Mouse (Mus musculus): ENCODE data around the gene Cnksr1. TPM values are rescaled to one million over a fixed set of nuclear protein-coding genes. Genes with fewer than 3 reads are reported as not detected.

Cnksr1 gene
- polyA plus RNA-seq, 1 experiment, result 15.8 TPM

DNA sequence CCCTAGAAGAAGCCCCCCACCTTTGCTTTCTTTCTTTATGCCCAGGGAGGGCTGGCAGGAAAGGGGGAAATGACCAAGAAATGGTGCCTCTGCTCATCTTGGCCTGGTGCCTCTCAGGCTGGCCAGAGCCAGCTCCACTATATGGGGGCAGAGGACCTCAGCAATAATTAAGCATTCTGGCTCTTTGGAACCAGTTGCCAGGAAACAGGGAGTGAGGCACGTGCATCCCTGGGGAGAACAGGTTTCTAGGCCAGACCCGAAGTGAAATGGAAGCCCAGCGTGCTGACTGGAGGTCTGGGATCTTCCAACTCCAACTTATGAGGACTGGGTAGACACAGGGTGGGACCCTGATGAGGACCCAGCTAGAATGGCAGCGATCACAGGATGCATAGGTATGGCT lies 8.1 kb upstream of the Cnksr1 start:
- TF ChIP-seq CTCF (IDR thresholded peaks at IDR 0.05; ENCODE audit: insufficient read depth, low read length) (no peak), POLR2A (IDR thresholded peaks at IDR 0.05; ENCODE audit: borderline replicate concordance, extremely low read depth, low read depth, low read length) (no peak)
- H3K4me3 ChIP-seq (replicated peaks; ENCODE audit: extremely low read depth, low read depth, low read length), result no peak overlapping the region
- H3K4me1 ChIP-seq (ENCODE audit: control insufficient read depth, insufficient read depth, low read length), result peaks cover 14% of the 10 kb centered on the region
- no peak for DNase-seq
- 65% methylated on average over 4 of the region's 4 CpGs for WGBS

DNA sequence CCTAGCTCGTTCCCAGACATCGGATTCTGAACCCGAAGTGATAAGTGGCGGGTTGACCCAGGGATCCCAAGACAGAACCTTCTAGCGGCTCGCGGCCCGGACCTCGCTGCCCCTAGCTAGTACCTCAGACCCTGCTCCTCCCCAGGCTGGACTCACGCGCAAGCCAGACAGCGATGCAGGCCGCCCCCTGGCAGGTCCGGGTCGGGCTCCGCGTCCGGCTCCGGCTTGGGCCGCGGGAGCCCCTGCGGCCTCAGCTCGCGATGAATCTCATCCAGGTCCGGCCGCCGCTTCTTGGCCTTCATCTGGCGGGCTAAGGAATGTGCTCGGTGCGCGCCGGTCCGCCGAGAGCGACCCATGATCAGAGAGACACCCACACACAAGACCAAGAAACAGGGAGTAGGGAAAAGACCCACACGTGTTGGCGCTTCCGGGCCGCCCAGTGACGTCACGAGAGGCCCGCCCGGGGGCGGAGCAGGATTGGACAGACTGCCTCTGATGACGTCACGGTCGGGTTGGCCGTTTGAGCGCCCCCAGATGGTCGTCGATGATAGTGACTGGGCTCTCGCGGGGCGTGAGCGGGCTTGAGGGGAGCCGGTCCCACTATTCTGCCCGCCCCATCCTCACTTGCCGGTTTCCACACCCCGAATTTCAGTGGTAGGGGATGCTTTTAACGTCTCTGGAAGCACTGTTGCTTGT lies 7.1 kb upstream of the Cnksr1 start, which contains the start of gene Zfp593:
TSS of gene Zfp593 (minus strand) at position 445 of the 696 bp plus-strand sequence.
- Histone ChIP-seq H3K4me1 (ENCODE audit: control insufficient read depth, insufficient read depth, low read length) (peaks cover 9% of the 10 kb centered on the region), H3K4me3 (replicated peaks; ENCODE audit: extremely low read depth, low read depth, low read length) (peak within 1 kb of the TSS; percentile 90)
- peak; percentile 96 for DNase-seq
- TF ChIP-seq POLR2A (IDR thresholded peaks at IDR 0.05; ENCODE audit: borderline replicate concordance, extremely low read depth, low read depth, low read length), result peak; percentile 45; the same call in 1 of the 2 replicates
- TF ChIP-seq CTCF (IDR thresholded peaks at IDR 0.05; ENCODE audit: insufficient read depth, low read length), result peak; percentile 62
- WGBS, result under 1% methylated on average over 60 of the region's 60 CpGs

DNA sequence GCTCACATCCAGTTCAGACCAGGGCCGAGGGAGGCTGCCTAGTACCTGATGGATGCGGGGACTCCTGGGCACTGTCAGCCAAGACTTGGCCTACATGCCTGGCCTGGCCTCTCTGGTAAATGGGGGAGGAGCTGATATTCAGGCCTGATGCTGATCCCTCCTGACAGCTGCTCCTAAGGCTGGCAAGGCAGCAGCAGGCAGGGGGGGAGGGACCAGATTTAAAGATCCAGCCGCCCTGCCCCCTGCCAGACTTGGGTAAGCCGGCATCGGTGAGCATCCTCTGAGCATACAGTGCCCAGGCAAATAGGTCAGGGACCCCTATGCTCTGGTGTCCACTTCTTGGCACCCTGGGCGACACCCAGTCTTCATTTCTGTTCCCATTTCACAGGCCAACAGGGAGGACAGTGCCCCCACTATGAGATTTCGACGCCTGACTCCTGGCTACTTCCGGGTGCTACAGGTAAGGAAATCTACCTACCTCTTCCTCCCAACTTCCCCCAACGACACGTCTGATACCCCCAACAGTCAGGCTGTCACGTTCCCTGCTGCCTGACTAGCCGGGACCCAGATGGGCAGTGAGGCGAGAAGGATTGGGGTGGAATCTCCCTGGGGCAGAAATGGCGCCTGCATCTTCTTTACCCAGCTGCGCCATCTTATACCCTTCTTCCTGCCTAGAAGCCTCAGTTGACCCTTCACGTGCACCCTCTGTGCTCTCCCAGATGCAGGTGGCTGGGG lies 5.5 kb upstream of the Cnksr1 start, which contains the start of gene E130218I03Rik:
TSS of gene E130218I03Rik (plus strand) at position 147 of the 735 bp plus-strand sequence.
- H3K4me3 ChIP-seq (replicated peaks; ENCODE audit: extremely low read depth, low read depth, low read length), result no peak within 1 kb of the TSS
- TF ChIP-seq POLR2A (IDR thresholded peaks at IDR 0.05; ENCODE audit: borderline replicate concordance, extremely low read depth, low read depth, low read length), result no peak
- TF ChIP-seq CTCF (IDR thresholded peaks at IDR 0.05; ENCODE audit: insufficient read depth, low read length), result no peak
- 93% methylated on average over 17 of the region's 17 CpGs for WGBS

DNA sequence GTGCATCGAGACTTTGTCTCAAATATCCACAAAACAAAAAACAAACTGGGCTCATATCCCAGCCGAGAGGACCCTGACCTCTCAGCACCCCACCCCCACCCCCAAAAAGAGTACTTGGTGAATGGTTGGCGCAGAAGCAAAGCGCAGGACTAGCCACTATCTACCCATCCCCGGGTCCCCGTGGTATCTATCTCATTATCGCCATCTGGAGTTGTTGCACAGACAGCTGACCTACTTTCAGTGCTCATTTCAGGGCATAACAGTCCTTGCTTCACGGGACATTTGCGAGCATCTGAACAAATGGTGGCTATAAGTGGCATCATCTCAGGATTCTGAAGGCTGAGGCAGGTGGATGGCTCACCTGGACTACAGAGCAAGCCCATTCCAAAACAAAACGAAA lies 487 bp upstream of the Cnksr1 start:
- DNase-seq, result peak; percentile 23
- Histone ChIP-seq H3K4me1 (ENCODE audit: control insufficient read depth, insufficient read depth, low read length) (0 out of 2 replicates have a peak, but pooled peaks cover 4% of the 10 kb centered on the region), H3K4me3 (replicated peaks; ENCODE audit: extremely low read depth, low read depth, low read length) (no peak overlapping the region)
- 9% methylated on average over 10 of the region's 10 CpGs for WGBS
- TF ChIP-seq CTCF (IDR thresholded peaks at IDR 0.05; ENCODE audit: insufficient read depth, low read length), result no peak
- no peak for TF ChIP-seq POLR2A (IDR thresholded peaks at IDR 0.05; ENCODE audit: borderline replicate concordance, extremely low read depth, low read depth, low read length)

More for the DNA sequence above, 5.5 kb upstream of the Cnksr1 start, which contains the start of gene E130218I03Rik:
- DNase-seq, result no peak
- peaks cover 6% of the 10 kb centered on the region; the same call in 1 of the 2 replicates for H3K4me1 ChIP-seq (ENCODE audit: control insufficient read depth, insufficient read depth, low read length)

DNA sequence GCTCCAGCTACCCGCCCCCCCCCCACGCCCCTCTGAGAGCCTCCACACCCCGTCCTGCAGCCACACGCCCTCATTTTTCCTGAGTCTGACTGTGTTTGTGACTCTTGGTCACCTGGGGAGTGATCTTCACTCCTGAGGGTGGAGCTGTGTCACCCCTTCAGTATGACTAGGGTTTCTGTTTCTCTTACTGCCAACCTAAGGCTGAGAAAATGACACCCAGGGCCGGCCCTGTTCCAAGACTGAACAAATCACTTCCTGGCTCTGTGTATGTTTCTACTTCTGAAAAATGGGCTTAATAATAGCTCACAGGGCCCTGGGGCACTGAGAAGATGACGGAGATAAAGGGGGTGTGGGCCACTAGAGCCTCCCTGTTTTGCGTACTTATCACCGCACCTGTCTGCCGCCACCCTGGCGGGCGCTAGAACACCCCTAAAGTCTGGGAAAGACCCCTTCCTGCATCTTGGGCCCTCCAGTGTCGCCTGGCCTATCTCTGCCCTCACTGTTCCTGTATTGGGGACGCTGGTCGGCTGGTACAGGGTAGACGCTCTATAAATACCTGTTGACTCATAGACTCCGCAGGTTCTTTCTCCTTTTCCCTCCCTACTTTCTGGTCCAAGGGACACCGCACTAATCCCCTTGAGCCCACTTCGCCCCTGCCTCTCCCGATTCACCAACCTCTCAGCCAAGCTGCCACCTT lies 469 bp downstream of the Cnksr1 start:
- TF ChIP-seq POLR2A (IDR thresholded peaks at IDR 0.05; ENCODE audit: borderline replicate concordance, extremely low read depth, low read depth, low read length) (no peak), CTCF (IDR thresholded peaks at IDR 0.05; ENCODE audit: insufficient read depth, low read length) (no peak)
- Histone ChIP-seq H3K4me1 (ENCODE audit: control insufficient read depth, insufficient read depth, low read length) (0 out of 2 replicates have a peak, but pooled peaks cover 4% of the 10 kb centered on the region), H3K4me3 (replicated peaks; ENCODE audit: extremely low read depth, low read depth, low read length) (peak overlapping the region; percentile 69)
- no peak for DNase-seq
- 22% methylated on average over 19 of the region's 19 CpGs for WGBS

DNA sequence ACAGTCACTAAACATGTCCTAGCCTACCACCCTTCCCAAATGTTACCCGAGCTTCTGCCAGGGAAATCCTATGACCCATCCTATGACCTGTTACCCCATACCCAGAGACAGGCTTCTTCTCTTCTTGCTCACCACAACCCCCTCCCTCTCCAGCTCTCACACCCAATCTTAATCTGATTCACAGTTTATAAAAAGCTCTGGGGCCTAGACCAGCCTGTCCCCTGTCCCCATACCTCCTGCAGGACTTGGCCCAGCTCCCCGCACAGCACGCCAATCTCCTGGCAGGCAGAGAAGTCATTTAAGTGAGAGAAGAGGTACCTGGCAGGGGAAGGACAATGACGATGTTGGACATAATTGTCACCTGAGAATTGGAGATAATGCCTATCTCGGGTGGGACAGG lies 3.3 kb downstream of the Cnksr1 start:
- DNase-seq, result no peak
- TF ChIP-seq CTCF (IDR thresholded peaks at IDR 0.05; ENCODE audit: insufficient read depth, low read length) (no peak), POLR2A (IDR thresholded peaks at IDR 0.05; ENCODE audit: borderline replicate concordance, extremely low read depth, low read depth, low read length) (no peak)
- WGBS, result 79% methylated on average over 5 of the region's 5 CpGs
- H3K4me3 ChIP-seq (replicated peaks; ENCODE audit: extremely low read depth, low read depth, low read length), result no peak overlapping the region
- H3K4me1 ChIP-seq (ENCODE audit: control insufficient read depth, insufficient read depth, low read length), result 0 out of 2 replicates have a peak, but pooled peaks cover 4% of the 10 kb centered on the region

DNA sequence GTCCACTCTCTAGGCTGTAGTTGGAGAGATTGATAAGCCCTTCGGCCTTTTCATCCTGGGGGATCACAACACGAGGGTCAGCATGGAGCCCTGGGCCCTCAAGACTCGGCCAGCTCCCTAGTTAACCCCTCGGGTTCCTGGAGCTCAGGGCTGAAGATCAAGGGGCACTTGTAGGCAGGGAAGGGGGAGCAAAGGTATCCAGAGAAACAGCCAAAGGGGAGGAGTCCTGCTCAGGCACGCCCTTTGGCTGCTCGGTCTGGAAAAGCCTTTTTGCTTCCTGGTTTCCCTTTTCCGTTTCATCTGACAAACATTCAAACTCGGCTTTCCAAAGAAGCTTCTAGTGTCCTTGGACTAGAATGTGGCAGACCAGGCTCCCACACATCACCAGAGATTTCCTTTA lies 7.8 kb downstream of the Cnksr1 start:
- Histone ChIP-seq H3K4me3 (replicated peaks; ENCODE audit: extremely low read depth, low read depth, low read length) (no peak overlapping the region), H3K4me1 (ENCODE audit: control insufficient read depth, insufficient read depth, low read length) (no peaks in the 10 kb centered on the region)
- DNase-seq, result no peak
- WGBS, result 27% methylated on average over 8 of the region's 8 CpGs
- TF ChIP-seq CTCF (IDR thresholded peaks at IDR 0.05; ENCODE audit: insufficient read depth, low read length) (no peak), POLR2A (IDR thresholded peaks at IDR 0.05; ENCODE audit: borderline replicate concordance, extremely low read depth, low read depth, low read length) (no peak)

DNA sequence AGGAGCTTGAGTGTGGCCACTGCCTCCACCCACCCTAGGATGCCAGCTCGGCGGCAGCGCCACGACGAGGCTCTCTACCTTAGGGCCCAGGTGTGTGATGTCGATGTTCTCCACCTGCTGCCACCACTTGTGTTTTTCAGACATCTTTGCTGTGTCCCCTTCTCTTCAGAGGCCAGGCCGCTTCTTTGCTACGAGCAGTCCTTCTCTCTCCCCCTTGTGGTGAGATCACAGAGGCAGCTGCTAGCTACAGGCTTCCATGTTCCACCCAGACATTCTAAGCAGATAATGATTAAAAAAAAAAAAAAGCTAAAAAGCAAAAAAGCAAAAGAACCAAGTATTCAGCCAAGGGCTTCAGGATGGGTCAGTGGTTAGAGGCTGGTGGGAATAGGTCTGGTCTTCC lies 11.0 kb downstream of the Cnksr1 start, which contains the start of gene Catsper4:
TSS of gene Catsper4 (minus strand) at position 190 of the 400 bp plus-strand sequence.
- no peak for TF ChIP-seq POLR2A (IDR thresholded peaks at IDR 0.05; ENCODE audit: borderline replicate concordance, extremely low read depth, low read depth, low read length)
- no peak for TF ChIP-seq CTCF (IDR thresholded peaks at IDR 0.05; ENCODE audit: insufficient read depth, low read length)
- Histone ChIP-seq H3K4me1 (ENCODE audit: control insufficient read depth, insufficient read depth, low read length) (no peaks in the 10 kb centered on the region), H3K4me3 (replicated peaks; ENCODE audit: extremely low read depth, low read depth, low read length) (no peak within 1 kb of the TSS)
- WGBS, result 69% methylated on average over 8 of the region's 8 CpGs
- no peak for DNase-seq
